Mouse (Mus musculus) embryonic fibroblast, embryonic 13.5 days (primary cell): Measurements from ENCODE around the gene Cpvl.

Source experiments
- CTCF ChIP-seq: IDR thresholded peaks from 2 replicates; pipeline ENCODE4 v1.5.1; 2011; ENCODE audit warnings: mild to moderate bottlenecking, control low read depth, low read length, moderate library complexity, borderline replicate concordance; ENCODE audit not compliant: insufficient read depth
- POLR2A ChIP-seq: IDR thresholded peaks from 2 replicates; pipeline ENCODE4 v1.6.1; 2011; ENCODE audit warnings: low read depth, mild to moderate bottlenecking, control low read depth, low read length, moderate library complexity

GRCm38 (mm10) chr6:54008448-54009120 is 30.1 kb upstream of the Cpvl start:
- TF ChIP-seq CTCF, result no peak
- no peak for TF ChIP-seq POLR2A
